Mouse (Mus musculus) kidney, embryonic 14.5 days (tissue): ENCODE results near the gene Sfi1. TPM values are rescaled to one million over a fixed set of nuclear protein-coding genes. Genes with fewer than 3 reads are reported as not detected.
A peak's percentile ranks its signal among the peaks of the same experiment; 100 is the strongest.
"Not testable (repeated sequence)": the region's sequence is repeated elsewhere in the genome, so short reads cannot be mapped to it uniquely, and the experiment has no call there.

Source experiments
- ATAC-seq: fragments of 200-750 bp; cut with Nextera tagmentation; 2 replicates; pipeline ENCODE4 v1.8.0; 2017; ENCODE audit warnings: moderate number of reproducible peaks, mild to moderate bottlenecking, moderate TSS enrichment, moderate library complexity; ENCODE audit not compliant: low FRiP score, low TSS enrichment
- H3K27ac ChIP-seq: fragments of 300-500 bp; sonication (generic); 2 replicates; pipeline ENCODE4 v1.5.1; 2014; ENCODE audit warnings: low read depth, mild to moderate bottlenecking, low read length, moderate library complexity, mixed read lengths
- H3K27me3 ChIP-seq: fragments of 300-500 bp; sonication (generic); 2 replicates; pipeline ENCODE4 v1.6.1; 2014; ENCODE audit warnings: mild to moderate bottlenecking, low read length; ENCODE audit not compliant: control insufficient read depth, insufficient read depth
- H3K36me3 ChIP-seq: fragments of 300-500 bp; sonication (generic); 2 replicates; pipeline ENCODE4 v1.6.1; 2014; ENCODE audit warnings: low read length, mixed read lengths; ENCODE audit not compliant: control insufficient read depth, insufficient read depth
- H3K4me1 ChIP-seq: fragments of 300-500 bp; sonication (generic); 2 replicates; pipeline ENCODE4 v1.6.1; 2014; ENCODE audit warnings: low read length, mixed read lengths; ENCODE audit not compliant: control insufficient read depth, insufficient read depth
- H3K4me2 ChIP-seq: fragments of 300-500 bp; sonication (generic); replicated peaks from 2 replicates; pipeline ENCODE4 v1.6.1; 2014; ENCODE audit warnings: low read depth, mild to moderate bottlenecking, low read length
- H3K4me3 ChIP-seq: fragments of 300-500 bp; sonication (generic); 2 replicates; pipeline ENCODE4 v1.5.1; 2014; ENCODE audit warnings: mild to moderate bottlenecking, low read length
- H3K9ac ChIP-seq: fragments of 300-500 bp; sonication (generic); 2 replicates; pipeline ENCODE4 v1.6.1; 2014; ENCODE audit warnings: low read depth, mild to moderate bottlenecking, low read length, moderate library complexity
- H3K9me3 ChIP-seq: fragments of 300-500 bp; sonication (generic); 2 replicates; pipeline ENCODE4 v1.6.1; 2016; ENCODE audit warnings: low read length; ENCODE audit not compliant: control insufficient read depth
- WGBS: fragments of 180-500 bp; shearing (Covaris S2); extraction: QIAGEN DNeasy Blood & Tissue Kit; methylation state at CpG from one replicate; pipeline ENCODE4 v1.1.7; 2014; 5-methylcytosine and 5-hydroxymethylcytosine counted together
- polyA plus RNA-seq: library from polyadenylated mRNA; unstranded; fragments of >200 nt; fragmentation: Nextera tagmentation; extraction: Ambion mirVana; gene quantifications from 2 replicates; pipeline ENCODE4 v1.2.1, GENCODE M21; 2014

Sfi1 gene
- polyA plus RNA-seq, 1 experiment from 2014 or later, result 12.7 TPM

DNA sequence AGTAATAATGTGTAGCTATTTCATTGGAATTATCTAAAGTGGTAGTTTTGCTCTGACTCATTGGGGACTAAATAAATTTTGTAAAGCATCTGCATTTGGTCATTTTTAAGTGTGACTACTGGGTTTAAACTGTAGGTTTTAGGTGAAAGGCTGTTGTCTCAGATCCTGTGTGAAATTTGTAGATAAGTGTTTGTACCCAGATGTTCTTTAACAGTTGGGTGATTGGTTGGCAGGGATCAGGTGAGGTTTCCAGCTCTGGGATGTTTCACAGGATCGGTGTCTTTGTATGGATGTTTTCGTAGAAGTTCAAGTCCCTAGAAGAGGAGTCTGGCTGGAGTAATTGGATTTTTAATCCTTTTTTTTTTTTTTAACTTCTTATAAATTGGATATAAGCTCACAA, 10.5 kb upstream of the Sfi1 start:
- no peak overlapping the region for H3K27ac ChIP-seq
- H3K4me1 ChIP-seq, result no peaks in the 10 kb centered on the region
- peaks cover 31% of the 10 kb centered on the region for H3K36me3 ChIP-seq
- no peak for ATAC-seq
- H3K9ac ChIP-seq, result no peak overlapping the region
- peak overlapping the region; percentile 35; the same call in 1 of the 2 replicates for H3K4me3 ChIP-seq
- H3K27me3 ChIP-seq, result no peaks in the 10 kb centered on the region
- H3K4me2 ChIP-seq, result peak overlapping the region; percentile 16
- 89% methylated on average over 2 of the region's 2 CpGs for WGBS
- no peaks in the 10 kb centered on the region for H3K9me3 ChIP-seq

- Histone ChIP-seq H3K9ac (peak overlapping the region; percentile 50), H3K4me2 (peak overlapping the region; percentile 16), H3K4me1 (no peaks in the 10 kb centered on the region), H3K4me3 (peak overlapping the region; percentile 35), H3K27me3 (no peaks in the 10 kb centered on the region), H3K36me3 (peaks cover 25% of the 10 kb centered on the region), H3K9me3 (no peaks in the 10 kb centered on the region), H3K27ac (no peak overlapping the region)
- whole genome bisulfite sequencing, result under 1% methylated on average over 31 of the region's 57 CpGs
- peak; percentile 56 for ATAC-seq
Measured at GRCm38 (mm10) chr11:3202781-3203441, 9.6 kb upstream of the Sfi1 start.

DNA sequence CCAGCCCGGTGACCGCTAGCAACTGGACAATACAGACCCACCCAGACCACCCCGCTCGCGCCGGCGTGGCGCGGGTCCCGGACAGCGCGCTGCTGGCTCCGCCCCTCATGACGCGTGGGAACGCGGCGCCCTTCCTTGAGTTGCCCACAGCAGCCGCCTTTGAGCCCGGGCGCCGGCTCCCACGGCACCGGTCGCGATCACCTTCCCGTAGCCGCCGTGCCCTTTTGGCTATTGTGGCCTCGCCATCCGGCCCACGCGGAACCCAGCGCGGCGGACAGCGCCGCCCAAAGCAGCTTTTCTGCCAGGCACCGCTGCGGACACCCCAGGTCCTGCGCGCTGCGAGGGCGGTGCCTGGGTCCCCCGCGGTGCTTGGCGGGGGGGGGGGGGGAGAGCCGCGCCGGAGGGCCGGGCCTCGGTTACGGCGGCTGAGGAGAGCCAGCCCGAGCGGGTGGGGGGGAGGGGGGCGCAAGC, 9.0 kb upstream of the Sfi1 start, which contains the start of gene Eif4enif1:
Gene Eif4enif1 (plus strand): TSS at position 162 of the 471 bp plus-strand sequence.
- Histone ChIP-seq H3K27ac (no peak within 1 kb of the TSS), H3K4me3 (peak within 1 kb of the TSS; percentile 35), H3K9ac (peak within 1 kb of the TSS; percentile 50), H3K4me1 (no peaks in the 10 kb centered on the region), H3K4me2 (peak within 1 kb of the TSS; percentile 16), H3K27me3 (no peaks in the 10 kb centered on the region), H3K9me3 (no peaks in the 10 kb centered on the region), H3K36me3 (peaks cover 21% of the 10 kb centered on the region)
- WGBS, result under 1% methylated on average over 42 of the region's 57 CpGs
- ATAC-seq, result peak; percentile 82

DNA sequence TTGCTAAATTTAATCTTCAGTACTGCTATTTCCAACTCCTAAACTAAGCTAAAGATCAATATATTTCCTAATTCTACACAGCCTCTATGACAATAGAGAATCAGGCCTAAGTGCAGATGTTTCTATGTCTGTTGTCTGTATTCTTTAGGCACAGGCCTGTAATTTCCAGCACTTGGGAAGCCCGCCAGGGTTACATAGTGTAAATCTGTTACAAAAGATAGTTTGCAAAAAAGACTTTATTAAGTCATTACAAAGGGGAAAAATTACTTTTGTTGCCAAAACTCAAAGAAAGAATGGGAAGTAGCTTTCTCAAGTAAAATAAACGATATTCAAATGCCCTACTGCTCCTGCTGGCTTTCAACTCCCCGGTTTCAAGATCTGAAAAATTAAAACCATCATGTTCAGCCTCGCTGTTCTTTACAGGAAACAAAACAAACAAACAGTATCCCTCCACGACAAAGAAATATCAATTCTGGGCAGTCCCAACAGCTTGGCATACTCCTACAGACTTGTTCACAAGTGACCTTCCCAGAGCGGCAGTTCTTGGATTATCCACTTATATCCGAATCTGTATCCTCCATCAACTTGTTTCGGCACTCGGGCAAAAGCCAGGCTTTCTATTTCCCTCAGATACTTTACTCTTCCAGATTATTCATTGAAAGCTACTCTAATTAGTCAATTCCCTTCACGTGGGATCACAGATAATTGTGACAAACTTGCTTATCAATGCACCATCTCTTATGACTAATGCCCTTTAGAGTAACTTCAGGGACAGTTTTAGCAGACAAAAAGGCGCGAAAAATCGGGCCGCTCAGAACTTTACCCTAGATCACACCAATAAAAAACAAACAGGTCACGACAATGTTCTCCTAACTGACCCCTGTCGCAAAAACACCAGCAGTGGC, 8.3 kb upstream of the Sfi1 start:
- Histone ChIP-seq H3K4me2 (peak overlapping the region; percentile 5), H3K27me3 (no peaks in the 10 kb centered on the region), H3K9ac (peak overlapping the region; percentile 50; the same call in 1 of the 2 replicates), H3K27ac (no peak overlapping the region), H3K4me1 (no peaks in the 10 kb centered on the region), H3K4me3 (peak overlapping the region; percentile 35), H3K36me3 (peaks cover 14% of the 10 kb centered on the region), H3K9me3 (no peaks in the 10 kb centered on the region)
- WGBS, result 8% methylated on average over 16 of the region's 16 CpGs
- no peak for ATAC-seq

GRCm38 (mm10) chr11:3200636-3201035, 7.4 kb upstream of the Sfi1 start:
- WGBS, result 95% methylated on average over 6 of the region's 7 CpGs
- H3K4me2 ChIP-seq, H3K4me3 ChIP-seq, H3K27ac ChIP-seq, H3K9me3 ChIP-seq, H3K36me3 ChIP-seq, H3K9ac ChIP-seq, H3K4me1 ChIP-seq, ATAC-seq, H3K27me3 ChIP-seq: not testable (repeated sequence)

DNA sequence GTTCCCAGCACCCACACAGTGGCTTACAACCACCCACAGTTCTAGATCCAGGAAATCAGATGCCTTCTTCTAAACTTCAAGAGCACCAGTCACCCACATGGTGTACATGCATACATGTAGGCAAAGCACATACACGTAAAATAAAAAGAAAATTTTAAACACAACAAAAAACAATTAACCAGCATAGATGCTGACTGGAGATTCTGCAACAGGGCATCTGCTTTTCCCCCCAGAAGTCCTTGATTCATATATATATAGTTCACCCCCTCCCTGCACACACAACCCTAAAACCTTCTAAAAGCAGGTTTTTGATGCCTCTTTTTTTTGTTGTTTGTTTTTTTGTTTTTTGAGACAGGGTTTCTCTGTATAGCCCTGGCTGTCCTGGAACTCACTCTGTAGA, 10.6 kb downstream of the Sfi1 start:
- WGBS, result 93% methylated on average over 1 of the region's 1 CpGs
- not testable (repeated sequence) for H3K27me3 ChIP-seq, H3K9ac ChIP-seq

DNA sequence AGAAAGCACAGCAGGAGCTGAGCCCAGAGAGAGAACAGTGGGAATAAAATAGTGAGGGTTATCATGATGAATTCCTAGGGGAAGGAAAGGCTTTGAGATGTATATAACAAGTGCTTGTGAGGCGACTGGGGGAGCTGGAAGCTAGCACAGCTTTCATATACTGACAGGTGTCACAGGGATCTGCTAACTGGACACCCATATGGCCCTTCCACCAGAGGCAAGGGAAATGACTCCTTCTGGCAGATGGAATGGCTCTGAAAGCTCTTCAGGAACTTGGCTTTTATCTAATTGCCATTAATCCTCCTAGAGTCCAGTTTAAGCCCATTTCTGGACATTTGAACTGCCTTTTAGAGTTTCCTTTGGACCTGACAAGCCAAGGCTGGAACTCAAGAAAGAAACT, 11.3 kb downstream of the Sfi1 start:
- H3K4me1 ChIP-seq, H3K27ac ChIP-seq, H3K9ac ChIP-seq, H3K4me3 ChIP-seq, ATAC-seq, H3K36me3 ChIP-seq, H3K27me3 ChIP-seq, H3K9me3 ChIP-seq, H3K4me2 ChIP-seq: not testable (repeated sequence)
- WGBS, result 50% methylated on average over 1 of the region's 1 CpGs

More for the DNA sequence above, 10.6 kb downstream of the Sfi1 start:
- ATAC-seq, H3K9me3 ChIP-seq, H3K4me3 ChIP-seq, H3K27ac ChIP-seq, H3K36me3 ChIP-seq, H3K4me1 ChIP-seq, H3K4me2 ChIP-seq: not testable (repeated sequence)

DNA sequence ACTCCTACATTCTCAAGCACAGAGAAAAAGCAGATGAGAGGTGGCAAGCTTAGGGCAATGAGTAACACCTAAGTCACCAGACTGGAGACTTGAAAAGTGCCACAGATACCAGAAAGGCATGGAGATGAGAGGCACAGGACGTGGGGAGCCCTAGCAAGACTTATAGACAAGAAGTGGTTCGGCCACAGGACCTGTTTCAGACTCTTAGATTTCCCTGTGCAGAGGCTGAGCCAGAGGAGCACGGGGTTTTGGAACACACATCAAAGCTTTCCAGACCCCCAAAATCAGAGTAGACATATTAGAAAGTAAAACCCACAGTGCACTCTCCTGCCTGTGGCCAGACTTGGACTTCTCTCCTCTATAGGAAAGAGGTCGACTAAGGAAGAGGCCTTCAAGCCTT, 12.0 kb downstream of the Sfi1 start:
- H3K4me1 ChIP-seq, H3K27me3 ChIP-seq, H3K9me3 ChIP-seq, H3K9ac ChIP-seq, ATAC-seq, H3K27ac ChIP-seq, H3K36me3 ChIP-seq, H3K4me3 ChIP-seq, H3K4me2 ChIP-seq: not testable (repeated sequence)
- WGBS, result 62% methylated on average over 4 of the region's 4 CpGs
